In genomic region chr11:44984381-44984780, GRCm38 (mm10) we compare ENCODE assay signal across 11 mouse cellular contexts.
"Had no signal": no experiment of that assay in that cellular context is flagged by ENCODE, and none has a peak within 500 bp of the region (broad histone marks: within the 10 kb centered on the region; RNA-seq: fewer than 3 reads in every experiment).

No protein-coding gene starts in this region.

- H3K27me3 ChIP-seq: limb, embryonic 13.5 days; midbrain, embryonic 15.5 days had no signal

- H3K27ac ChIP-seq: limb, embryonic 13.5 days; liver, embryonic 14.5 days; midbrain, embryonic 10.5 days; midbrain, embryonic 15.5 days had no signal

- H3K4me3 ChIP-seq: limb, embryonic 13.5 days; midbrain, embryonic 10.5 days; midbrain, embryonic 15.5 days had no signal

- H3K4me2 ChIP-seq: limb, embryonic 13.5 days; midbrain, embryonic 15.5 days had no signal

- ATAC-seq: inflammation-experienced regulatory T-cells, adult 6 months; midbrain, embryonic 15.5 days had no signal

- H3K9me3 ChIP-seq: limb, embryonic 13.5 days; midbrain, embryonic 10.5 days; midbrain, embryonic 15.5 days had no signal

- DNase-seq: kidney, adult 8-10 months; left cerebral cortex, postnatal 4 days; lung, adult 18-20 months; lung, postnatal 4 days; right cerebral cortex, postnatal 14 days; thymus, postnatal 4 days had no signal

- H3K36me3 ChIP-seq: limb, embryonic 13.5 days; midbrain, embryonic 10.5 days; midbrain, embryonic 15.5 days had no signal

- H3K9ac ChIP-seq: limb, embryonic 13.5 days; liver, embryonic 14.5 days; midbrain, embryonic 15.5 days had no signal
